Mouse (Mus musculus) kidney, adult 18-20 months (tissue): ENCODE data around the gene Tst.
A peak's percentile ranks its signal among the peaks of the same experiment; 100 is the strongest.

Experiments
- DNase-seq: peaks from one replicate; pipeline ENCODE4 v3.0.0; 2021

The Tst gene

DNA sequence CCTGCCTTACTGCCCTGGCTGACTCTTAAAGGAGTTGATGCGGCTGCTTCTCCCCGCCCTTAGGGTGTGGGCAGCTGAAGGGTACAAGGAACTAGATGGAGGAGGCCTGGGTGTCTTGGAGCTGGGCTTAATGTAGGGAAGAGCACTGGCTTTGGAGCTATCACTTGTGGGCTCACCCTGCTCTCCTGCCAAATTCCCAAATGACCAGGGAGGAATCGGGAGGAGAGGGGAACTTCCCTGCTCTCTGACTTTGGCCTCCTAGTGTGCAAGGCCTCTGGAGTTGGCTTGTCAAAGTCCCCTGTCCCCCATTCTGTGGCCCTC, 23.4 kb upstream of the Tst start:
- DNase-seq: no peak

DNA sequence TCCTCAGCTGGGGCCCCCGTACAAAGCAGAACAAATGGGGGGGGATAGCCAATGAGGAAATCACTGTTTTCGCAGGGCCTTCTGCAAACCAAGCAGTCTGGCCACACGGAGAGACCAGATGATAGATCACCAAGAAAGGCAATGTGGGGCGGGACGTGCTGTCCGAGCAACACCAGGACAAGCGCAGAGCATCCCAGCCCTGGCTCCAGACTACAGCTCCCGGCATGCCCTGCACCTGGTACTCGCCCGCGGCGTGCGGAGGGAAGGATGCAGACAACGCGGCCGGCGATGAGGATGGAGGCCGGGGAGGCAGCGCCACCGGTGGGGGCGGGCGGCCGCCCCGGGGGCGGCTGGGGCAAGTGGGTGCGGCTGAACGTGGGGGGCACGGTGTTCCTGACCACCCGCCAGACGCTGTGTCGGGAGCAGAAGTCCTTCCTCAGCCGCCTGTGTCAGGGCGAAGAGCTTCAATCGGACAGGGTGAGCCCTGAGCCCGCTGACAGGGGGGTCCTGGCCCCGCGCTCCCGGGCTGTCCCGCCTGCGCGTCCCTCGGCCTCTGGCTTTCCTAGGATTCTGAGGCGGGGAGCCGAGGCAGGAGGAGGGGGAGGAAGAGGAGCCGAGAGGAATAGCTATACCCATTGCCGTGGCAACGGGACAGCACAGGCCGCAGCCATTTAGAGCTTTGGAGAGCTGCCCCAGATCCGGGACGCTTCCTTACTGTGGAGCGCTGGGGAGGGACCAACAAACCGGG, 22.9 kb upstream of the Tst start, which contains the start of gene Kctd17:
Gene Kctd17 (plus strand): TSS at position 174 of the 748 bp plus-strand sequence.
- DNase-seq: peak; percentile 77

DNA sequence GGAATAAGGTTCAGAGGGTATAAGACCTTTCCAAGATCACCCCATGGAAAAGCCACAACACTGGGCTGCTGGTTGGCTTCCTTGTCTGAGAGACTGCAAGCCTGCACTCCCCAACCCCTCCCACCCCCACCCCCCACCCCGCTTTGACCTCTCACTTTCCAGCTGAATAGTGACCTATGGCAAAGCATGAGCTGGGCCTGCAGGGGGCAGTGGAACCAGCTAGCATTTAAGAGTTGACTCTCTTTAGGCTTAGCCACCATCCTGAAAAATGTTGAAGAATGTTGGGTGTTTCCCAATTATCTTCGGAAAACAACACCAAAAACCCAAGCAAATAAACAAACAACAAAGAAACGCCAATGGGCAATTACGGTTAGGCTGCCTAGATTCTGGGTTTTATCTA, 19.5 kb upstream of the Tst start:
- DNase-seq: no peak

- peak; percentile 72 for DNase-seq
These were observed 18.8 kb upstream of the Tst start for GRCm38 (mm10) chr15:78424507-78424906.

GRCm38 (mm10) chr15:78422046-78422956, 16.6 kb upstream of the Tst start:
- peak; percentile 82 for DNase-seq

GRCm38 (mm10) chr15:78420395-78420794, 14.7 kb upstream of the Tst start:
- no peak for DNase-seq

DNA sequence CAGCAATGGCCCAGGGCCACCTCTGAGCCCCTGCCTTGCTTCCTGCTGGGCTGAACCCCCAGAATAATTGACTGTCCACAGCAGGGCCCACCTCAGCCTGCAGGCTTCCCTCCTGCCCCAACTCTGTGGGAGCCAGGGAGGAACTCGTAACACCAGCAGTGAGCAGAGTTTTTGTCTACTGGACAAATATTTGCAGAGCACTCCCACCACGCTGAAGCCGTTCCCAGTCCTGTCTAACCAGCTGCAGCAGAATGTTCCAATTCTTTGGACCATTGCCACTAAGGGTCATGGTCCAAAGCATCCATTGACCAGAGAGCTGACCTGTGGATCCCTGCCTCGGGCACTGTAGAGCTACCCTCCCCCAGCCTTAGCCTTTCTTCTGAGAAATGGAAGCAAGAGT, 11.2 kb upstream of the Tst start:
- DNase-seq: peak; percentile 81

GRCm38 (mm10) chr15:78414157-78414556, 8.4 kb upstream of the Tst start:
- no peak for DNase-seq

DNA sequence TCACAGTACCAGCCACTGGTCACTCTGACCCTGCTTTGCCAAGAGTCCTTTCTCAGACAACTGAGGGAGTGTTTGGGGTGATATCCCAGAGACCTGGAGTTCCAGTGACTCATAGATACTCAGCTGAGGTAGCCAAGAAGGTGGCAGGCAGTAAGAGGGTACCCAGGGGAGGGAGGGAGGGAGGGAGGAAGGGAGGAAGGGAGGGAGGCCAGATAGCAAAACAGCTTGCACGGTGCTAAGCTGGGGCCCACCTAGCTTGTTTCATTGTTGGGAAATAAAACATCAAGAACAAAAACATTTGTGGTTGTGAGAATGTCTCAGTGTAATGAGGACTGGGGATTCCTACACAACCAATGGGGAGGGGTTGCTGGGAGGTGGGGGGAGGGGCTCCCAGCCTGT, 8.0 kb upstream of the Tst start:
- DNase-seq: no peak

DNA sequence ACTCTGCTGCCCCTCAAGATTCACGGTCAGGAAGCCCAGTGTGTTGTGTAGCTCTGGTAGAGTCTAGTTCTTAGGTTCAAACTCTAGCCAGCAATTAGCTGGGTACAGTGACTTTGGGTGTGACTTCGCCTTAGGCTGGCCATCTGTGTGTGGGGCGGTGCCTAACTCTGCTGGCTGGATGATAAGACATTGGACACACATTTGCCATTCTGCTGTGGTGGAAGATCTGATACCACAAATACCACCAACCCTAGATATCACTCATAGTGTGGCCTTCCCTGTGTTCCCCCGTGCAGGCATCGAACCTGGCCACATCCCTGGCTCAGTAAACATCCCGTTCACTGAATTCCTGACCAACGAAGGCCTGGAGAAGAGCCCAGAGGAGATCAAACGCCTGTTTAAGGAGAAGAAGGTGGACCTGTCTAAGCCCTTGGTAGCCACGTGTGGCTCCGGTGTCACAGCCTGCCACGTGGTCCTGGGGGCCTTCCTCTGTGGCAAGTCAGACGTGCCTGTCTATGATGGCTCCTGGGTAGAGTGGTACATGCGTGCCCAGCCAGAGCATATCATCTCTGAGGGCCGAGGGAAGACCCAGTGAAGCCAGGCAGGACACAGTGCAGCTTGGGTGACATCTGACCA, 7.5 kb upstream of the Tst start:
- no peak for DNase-seq

DNA sequence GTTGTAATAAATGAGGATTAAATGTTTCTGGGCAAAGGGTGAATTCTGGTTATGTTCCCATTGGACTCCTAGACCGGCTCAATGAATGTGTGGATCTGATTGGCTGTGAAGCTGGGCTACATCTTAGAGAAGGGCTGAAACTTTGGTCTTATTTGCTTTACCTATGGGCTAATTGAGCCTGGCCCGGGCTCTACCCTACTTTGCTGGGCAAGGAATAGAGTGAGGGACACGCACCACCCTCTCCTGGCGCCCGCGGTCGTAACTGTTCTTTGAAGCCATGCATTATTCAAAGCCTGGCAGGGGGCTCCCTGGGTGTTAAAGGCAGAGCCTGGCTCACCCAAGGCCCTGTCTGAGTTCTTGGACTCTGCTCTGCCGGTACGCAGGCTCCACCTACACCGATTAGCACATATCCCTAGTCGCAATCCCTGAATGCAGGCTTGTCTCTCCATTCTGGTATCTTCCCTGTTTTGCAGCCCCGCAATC, 3.9 kb upstream of the Tst start:
- DNase-seq: peak; percentile 76

GRCm38 (mm10) chr15:78406293-78406934, 707 bp upstream of the Tst start, which contains the start of gene Mpst:
TSS of gene Mpst (plus strand) at chr15:78406416.
- DNase-seq: peak; percentile 95

GRCm38 (mm10) chr15:78405098-78405497, 609 bp downstream of the Tst start:
- DNase-seq: no peak

- peak; percentile 77 for DNase-seq
These were observed 1.8 kb downstream of the Tst start for GRCm38 (mm10) chr15:78403896-78404295.

- peak; percentile 69 for DNase-seq
These were observed 2.4 kb downstream of the Tst start for GRCm38 (mm10) chr15:78403301-78403741.

GRCm38 (mm10) chr15:78402423-78402822, 3.3 kb downstream of the Tst start:
- DNase-seq: peak; percentile 53

DNA sequence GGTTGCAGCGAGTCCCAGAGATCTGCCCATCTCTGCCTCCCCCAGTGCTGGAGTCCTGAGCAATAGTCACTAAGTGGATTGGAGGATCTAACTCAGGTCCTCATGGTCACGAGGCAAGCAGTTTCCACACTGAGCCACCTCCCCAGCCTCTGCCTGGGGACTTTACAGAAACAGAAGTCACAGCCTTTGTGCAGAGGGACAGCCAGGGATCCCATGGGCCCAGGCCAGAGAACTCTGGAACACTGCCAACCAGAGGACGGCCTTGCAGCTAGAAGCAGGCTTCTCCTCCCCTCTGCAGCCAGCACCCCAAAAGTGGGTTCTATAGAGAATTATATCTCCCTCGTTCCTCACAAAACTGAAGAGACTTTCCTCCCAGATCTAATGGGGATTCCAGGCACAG, 3.8 kb downstream of the Tst start:
- DNase-seq: peak; percentile 72

DNA sequence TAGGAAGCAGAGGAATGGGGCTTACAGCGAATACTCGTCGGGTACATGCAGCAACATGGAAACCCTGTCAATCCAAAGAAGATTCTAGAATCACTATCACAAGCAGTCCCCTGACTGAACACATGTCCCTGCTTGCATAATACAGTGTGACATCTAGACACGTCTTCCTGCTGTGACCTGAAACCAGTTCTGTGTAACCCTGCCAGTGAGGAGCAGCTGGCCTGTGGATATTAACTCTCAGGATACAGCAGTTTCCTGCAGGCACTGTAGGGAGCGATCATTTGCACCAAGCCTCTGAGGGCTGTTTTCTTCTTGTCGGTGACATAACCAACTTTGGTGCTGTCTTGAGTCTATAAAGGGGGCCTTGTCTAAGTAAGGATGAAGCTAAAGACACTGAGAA, 4.4 kb downstream of the Tst start:
- DNase-seq: no peak

GRCm38 (mm10) chr15:78395478-78395962, 10.2 kb downstream of the Tst start, which contains the start of gene Tex33:
TSS of gene Tex33 (minus strand) at chr15:78395912.
- no peak for DNase-seq

DNA sequence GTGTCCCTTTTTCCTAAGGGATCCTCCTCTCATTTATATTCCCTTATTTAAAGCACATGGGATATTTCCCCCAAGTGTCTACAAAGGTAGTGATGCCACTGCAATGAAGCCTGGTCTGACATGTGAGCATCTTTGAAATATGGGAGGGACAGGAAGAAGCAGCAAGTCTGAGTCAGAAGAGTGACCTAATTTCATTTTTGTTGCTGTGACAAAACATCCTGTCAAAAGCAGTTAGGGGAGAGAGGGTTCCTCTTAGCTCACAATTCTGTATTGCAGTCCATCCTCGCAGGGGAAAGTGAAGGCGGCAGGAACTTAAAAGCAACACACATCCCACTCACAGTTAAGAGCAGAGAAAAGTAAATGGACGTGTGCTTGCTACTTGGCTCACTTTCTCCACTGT, 14.9 kb downstream of the Tst start:
- DNase-seq: no peak

GRCm38 (mm10) chr15:78385564-78385963, 20.1 kb downstream of the Tst start:
- no peak for DNase-seq
